Mouse (Mus musculus): ENCODE data around the gene Ung. TPM values are rescaled to one million over a fixed set of nuclear protein-coding genes. Genes with fewer than 3 reads are reported as not detected.

The Ung gene
- total RNA-seq, 2 experiments from 2014 or later = 2.4 to 2.5 TPM

- DNase-seq (ENCODE audit: low spot score in 2 of 2) = no peak
- TF ChIP-seq CTCF (conservative IDR thresholded peaks at IDR 0.05) = no peak
- H3K27ac ChIP-seq = no peak overlapping the region
- no peak overlapping the region for H3K4me3 ChIP-seq
Measured at GRCm38 (mm10) chr5:114161424-114161823, 31.2 kb downstream of the Ung start.

- H3K4me3 ChIP-seq = no peak overlapping the region
- peak; percentile 55 for TF ChIP-seq CTCF (conservative IDR thresholded peaks at IDR 0.05)
- DNase-seq (ENCODE audit: low spot score in 2 of 2) = no peak
- H3K27ac ChIP-seq = no peak overlapping the region
Measured at GRCm38 (mm10) chr5:114162106-114162815, 32.1 kb downstream of the Ung start.

GRCm38 (mm10) chr5:114163117-114163696, 33.0 kb downstream of the Ung start:
- Histone ChIP-seq H3K27ac (peak overlapping the region; percentile 54), H3K4me3 (no peak overlapping the region)
- peak; percentile 24 to 27 for DNase-seq (ENCODE audit: low spot score in 2 of 2)
- no peak for TF ChIP-seq CTCF (conservative IDR thresholded peaks at IDR 0.05)

- Histone ChIP-seq H3K4me3 (no peak overlapping the region), H3K27ac (no peak overlapping the region)
- TF ChIP-seq CTCF (conservative IDR thresholded peaks at IDR 0.05) = no peak
- DNase-seq (ENCODE audit: low spot score in 2 of 2) = no peak
Measured at GRCm38 (mm10) chr5:114170345-114170744, 40.2 kb downstream of the Ung start.

GRCm38 (mm10) chr5:114172936-114173335, 42.8 kb downstream of the Ung start:
- TF ChIP-seq CTCF (conservative IDR thresholded peaks at IDR 0.05) = no peak
- DNase-seq (ENCODE audit: low spot score in 2 of 2) = no peak
- no peak overlapping the region for H3K4me3 ChIP-seq

GRCm38 (mm10) chr5:114173458-114173857, 43.3 kb downstream of the Ung start:
- peak; percentile 61 for TF ChIP-seq CTCF (conservative IDR thresholded peaks at IDR 0.05)
- no peak for DNase-seq (ENCODE audit: low spot score in 2 of 2)
- Histone ChIP-seq H3K27ac (no peak overlapping the region), H3K4me3 (no peak overlapping the region)

More at GRCm38 (mm10) chr5:114172936-114173335, 42.8 kb downstream of the Ung start:
- H3K27ac ChIP-seq = no peak overlapping the region

- no peak for DNase-seq (ENCODE audit: low spot score in 2 of 2)
- Histone ChIP-seq H3K4me3 (no peak overlapping the region), H3K27ac (no peak overlapping the region)
- no peak for TF ChIP-seq CTCF (conservative IDR thresholded peaks at IDR 0.05)
Measured at GRCm38 (mm10) chr5:114173877-114174581, 43.8 kb downstream of the Ung start.

GRCm38 (mm10) chr5:114174639-114175038, 44.5 kb downstream of the Ung start:
- DNase-seq (ENCODE audit: low spot score in 2 of 2) = no peak
- TF ChIP-seq CTCF (conservative IDR thresholded peaks at IDR 0.05) = peak; percentile 60
- Histone ChIP-seq H3K27ac (no peak overlapping the region), H3K4me3 (no peak overlapping the region)

GRCm38 (mm10) chr5:114175596-114176171, 45.5 kb downstream of the Ung start:
- 0 out of 2 replicates have a peak, but pooled peaks have one; percentile 16 for TF ChIP-seq CTCF (conservative IDR thresholded peaks at IDR 0.05)
- H3K27ac ChIP-seq = peak overlapping the region; percentile 83
- peak; percentile 63 to 75 for DNase-seq (ENCODE audit: low spot score in 2 of 2)
- H3K4me3 ChIP-seq = peak overlapping the region; percentile 60

- H3K27ac ChIP-seq = peak overlapping the region; percentile 83; the same call in 1 of the 2 replicates
- no peak for DNase-seq (ENCODE audit: low spot score in 2 of 2)
- peak; percentile 56 for TF ChIP-seq CTCF (conservative IDR thresholded peaks at IDR 0.05)
- H3K4me3 ChIP-seq = peak overlapping the region; percentile 60
Measured at GRCm38 (mm10) chr5:114176548-114177400, 46.6 kb downstream of the Ung start.

- H3K27ac ChIP-seq = no peak overlapping the region
- no peak for DNase-seq (ENCODE audit: low spot score in 2 of 2)
- TF ChIP-seq CTCF (conservative IDR thresholded peaks at IDR 0.05) = peak; percentile 39
- H3K4me3 ChIP-seq = no peak overlapping the region
Measured at GRCm38 (mm10) chr5:114177966-114178719, 48.0 kb downstream of the Ung start.

Data from layer of hippocampus, adult 2 months (tissue).